Mouse (Mus musculus): ENCODE results near the gene Ccr2. TPM values are rescaled to one million over a fixed set of nuclear protein-coding genes. Genes with fewer than 3 reads are reported as not detected.

Gene Ccr2
- polyA plus RNA-seq, 1 experiment from 2014 or later: 5.0 TPM

DNA sequence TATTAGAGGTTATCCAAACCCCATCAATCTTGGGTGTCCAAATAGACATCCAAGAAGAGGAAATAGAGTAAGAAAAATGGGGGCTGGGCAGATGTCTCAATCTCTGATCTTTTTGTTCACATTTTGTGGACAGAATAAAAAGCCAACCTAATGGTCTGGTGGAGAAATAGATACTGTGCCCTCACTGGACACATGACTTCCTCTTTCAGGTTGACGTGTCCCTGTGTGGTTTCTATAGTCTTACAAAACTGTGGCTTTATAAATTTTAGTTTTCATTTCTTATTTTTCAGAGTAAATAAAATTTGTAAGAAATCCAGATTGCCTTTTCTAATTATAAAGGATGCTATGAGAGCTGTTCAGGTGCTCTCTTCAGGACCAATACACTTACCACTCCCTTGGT lies 41.9 kb downstream of the Ccr2 start:
- WGBS (ENCODE audit: insufficient replicate concordance): 38% methylated on average over 1 of the region's 1 CpGs
- H3K36me3 ChIP-seq (replicated peaks; ENCODE audit: insufficient read depth, low read length): no peaks in the 10 kb centered on the region
- no peak for DNase-seq
- 0 out of 2 replicates have a peak, but pooled peaks have one; percentile 29 for ATAC-seq
- no peak overlapping the region for H3K4me2 ChIP-seq (ENCODE audit: low read depth, low read length)
- TF ChIP-seq EP300 (IDR thresholded peaks at IDR 0.05; ENCODE audit: low read depth) (no peak), CTCF (IDR thresholded peaks at IDR 0.05; ENCODE audit: low read depth) (no peak)
- no peaks in the 10 kb centered on the region for H3K9me3 ChIP-seq (ENCODE audit: low read length)
- H3K27me3 ChIP-seq (ENCODE audit: insufficient read depth, low read length): no peaks in the 10 kb centered on the region
- H3K4me3 ChIP-seq (ENCODE audit: low read depth, low read length): no peak overlapping the region
- peak overlapping the region; percentile 39; the same call in 1 of the 2 replicates for H3K27ac ChIP-seq (ENCODE audit: low read depth)
- H3K4me1 ChIP-seq (ENCODE audit: insufficient read depth): no peaks in the 10 kb centered on the region
- H3K9ac ChIP-seq (replicated peaks): no peak overlapping the region

DNA sequence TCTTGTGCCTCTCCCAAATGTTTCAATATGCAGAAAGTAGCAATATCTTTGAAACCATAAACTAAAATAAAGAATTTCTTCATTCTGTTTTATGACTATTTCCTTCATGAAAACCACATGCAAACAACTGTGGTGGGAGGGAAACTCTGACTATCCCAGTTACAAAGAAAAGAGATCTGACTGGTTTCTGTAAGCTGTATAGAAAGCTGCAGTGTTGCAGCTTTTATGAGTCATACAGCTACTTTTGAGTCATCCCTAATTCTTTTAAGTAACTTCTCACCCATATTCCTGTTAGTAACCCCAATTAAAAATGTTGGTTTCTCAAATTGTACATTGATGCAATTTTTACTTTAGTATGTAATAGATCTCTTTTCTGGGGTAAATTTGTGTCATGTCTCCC lies 44.6 kb downstream of the Ccr2 start:
- ATAC-seq: no peak
- no peaks in the 10 kb centered on the region for H3K27me3 ChIP-seq (ENCODE audit: insufficient read depth, low read length)
- TF ChIP-seq EP300 (IDR thresholded peaks at IDR 0.05; ENCODE audit: low read depth) (no peak), CTCF (IDR thresholded peaks at IDR 0.05; ENCODE audit: low read depth) (no peak)

More for the DNA sequence above, 44.6 kb downstream of the Ccr2 start:
- Histone ChIP-seq H3K9me3 (ENCODE audit: low read length) (no peaks in the 10 kb centered on the region), H3K4me1 (ENCODE audit: insufficient read depth) (no peaks in the 10 kb centered on the region), H3K36me3 (replicated peaks; ENCODE audit: insufficient read depth, low read length) (no peaks in the 10 kb centered on the region), H3K4me3 (ENCODE audit: low read depth, low read length) (no peak overlapping the region), H3K4me2 (ENCODE audit: low read depth, low read length) (no peak overlapping the region), H3K27ac (ENCODE audit: low read depth) (no peak overlapping the region), H3K9ac (replicated peaks) (no peak overlapping the region)
- DNase-seq: no peak

Other genes with a start within 250 kb of the Ccr2 start
- 0.11 TPM in 2 replicates for gene Xcr1, start 239.9 kb upstream of the Ccr2 start, polyA plus RNA-seq (2015; fragmentation: Nextera tagmentation; extraction: Ambion mirVana)
- 2.9 and 3.0 TPM in 2 replicates for gene Ccr1, start 133.3 kb upstream of the Ccr2 start, polyA plus RNA-seq (2015; fragmentation: Nextera tagmentation; extraction: Ambion mirVana)
- 0.09 TPM in 1 of 2 replicates, not detected in the other for gene Ccr1l1, start 123.5 kb upstream of the Ccr2 start, polyA plus RNA-seq (2015; fragmentation: Nextera tagmentation; extraction: Ambion mirVana)
- gene Ccr3, start 80.0 kb upstream of the Ccr2 start, polyA plus RNA-seq (2015; fragmentation: Nextera tagmentation; extraction: Ambion mirVana): 0.40 and 0.42 TPM in 2 replicates
- gene Ccr5, start 19.6 kb downstream of the Ccr2 start, polyA plus RNA-seq (2015; fragmentation: Nextera tagmentation; extraction: Ambion mirVana): 4.7 and 5.0 TPM in 2 replicates
- 6.8 and 6.9 TPM in 2 replicates for gene 2010315B03Rik, start 210.7 kb downstream of the Ccr2 start, polyA plus RNA-seq (2015; fragmentation: Nextera tagmentation; extraction: Ambion mirVana)